16 mouse cellular contexts compared by ENCODE assay signal in the genomic region with DNA sequence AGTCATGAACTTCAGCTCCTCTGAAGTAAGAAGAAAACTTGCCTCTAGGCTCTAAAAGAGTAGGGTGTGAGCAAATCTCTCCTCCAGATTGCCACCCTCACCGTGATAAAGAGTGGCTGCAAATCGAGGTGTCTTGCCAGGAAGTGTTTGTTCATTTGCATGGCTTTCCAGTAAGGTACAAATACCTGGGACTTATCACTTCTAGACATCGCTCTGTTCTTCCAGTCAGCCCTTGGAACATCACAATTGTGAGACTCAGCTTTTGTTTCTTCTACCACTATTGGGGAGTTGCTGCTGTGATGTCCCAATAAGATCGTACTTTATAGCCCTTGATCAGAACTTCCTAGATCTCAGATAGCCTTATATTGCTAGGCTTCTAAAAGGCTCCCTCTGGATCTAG.
"Had no signal": no experiment of that assay in that cellular context is flagged by ENCODE, and none has a peak within 500 bp of the region (broad histone marks: within the 10 kb centered on the region; RNA-seq: fewer than 3 reads in every experiment).

No protein-coding gene starts in this region.

- H3K9me3 ChIP-seq: neural tube, embryonic 13.5 days; neural tube, embryonic 15.5 days; stomach, embryonic 15.5 days had no signal

- H3K4me1 ChIP-seq: neural tube, embryonic 13.5 days; neural tube, embryonic 15.5 days; stomach, embryonic 15.5 days had no signal

- H3K9ac ChIP-seq: neural tube, embryonic 13.5 days; neural tube, embryonic 15.5 days; stomach, embryonic 15.5 days had no signal

- H3K27ac ChIP-seq: neural tube, embryonic 13.5 days; neural tube, embryonic 15.5 days; stomach, embryonic 15.5 days; stomach, postnatal 0 days had no signal

- H3K4me2 ChIP-seq: neural tube, embryonic 13.5 days; neural tube, embryonic 15.5 days; stomach, embryonic 15.5 days had no signal

- H3K27me3 ChIP-seq: neural tube, embryonic 13.5 days; neural tube, embryonic 15.5 days; stomach, embryonic 15.5 days had no signal

- DNase-seq: retina, postnatal 1 day; right cerebral cortex, adult 18-20 months; right cerebral cortex, postnatal 14 days; right cerebral cortex, postnatal 25 days; right cerebral cortex, postnatal 4 days; spleen, adult 18-20 months; thymus, adult 18-20 months; thymus, adult 2 months; thymus, postnatal 14 days; thymus, postnatal 25 days; thymus, postnatal 36 days; thymus, postnatal 4 days had no signal

- H3K4me3 ChIP-seq: neural tube, embryonic 13.5 days; neural tube, embryonic 15.5 days; stomach, embryonic 15.5 days had no signal

- H3K36me3 ChIP-seq: neural tube, embryonic 13.5 days; neural tube, embryonic 15.5 days; stomach, embryonic 15.5 days had no signal
